Mouse (Mus musculus): ENCODE measurements at regions not wholly inside any gene's neighbourhood (a gene's known extent, or its start where the extent isn't known, plus 50 kb on each side); places are given as distances from the start of the nearest gene placed in this dataset.
A peak's percentile ranks its signal among the peaks of the same experiment; 100 is the strongest.

GRCm38 (mm10) chr12:54479841-54480240, 176.5 kb downstream of the Sptssa start:
- DNase-seq (ENCODE audit: low spot score) = no peak
- peaks cover 5% of the 10 kb centered on the region; the same call in 1 of the 2 replicates for H3K4me1 ChIP-seq (replicated peaks; ENCODE audit: control insufficient read depth, insufficient read depth, low read length)
- H3K4me3 ChIP-seq (ENCODE audit: low read depth, low read length) = no peak overlapping the region
- 0 out of 2 replicates have a peak, but pooled peaks cover 3% of the 10 kb centered on the region for H3K9me3 ChIP-seq (ENCODE audit: control insufficient read depth, low read length)
- no peaks in the 10 kb centered on the region for H3K27me3 ChIP-seq (replicated peaks; ENCODE audit: control insufficient read depth, insufficient read depth, low read length)
- ATAC-seq (replicated peaks; ENCODE audit: low FRiP score, low TSS enrichment, low read depth) = no peak
- no peak overlapping the region for H3K27ac ChIP-seq (ENCODE audit: low read depth)
- H3K4me2 ChIP-seq (ENCODE audit: low read length) = no peak overlapping the region
- no peak overlapping the region for H3K9ac ChIP-seq (ENCODE audit: low read length)
- no peaks in the 10 kb centered on the region for H3K36me3 ChIP-seq (ENCODE audit: control insufficient read depth, insufficient read depth, low read length)
- 19% methylated on average over 1 of the region's 1 CpGs for WGBS

- H3K4me2 ChIP-seq (ENCODE audit: low read length) = no peak overlapping the region
- no peaks in the 10 kb centered on the region for H3K36me3 ChIP-seq (ENCODE audit: control insufficient read depth, insufficient read depth, low read length)
- no peak overlapping the region for H3K9ac ChIP-seq (ENCODE audit: low read length)
- no peaks in the 10 kb centered on the region for H3K9me3 ChIP-seq (ENCODE audit: control insufficient read depth, low read length)
- no peak for ATAC-seq (replicated peaks; ENCODE audit: low FRiP score, low TSS enrichment, low read depth)
- H3K4me1 ChIP-seq (replicated peaks; ENCODE audit: control insufficient read depth, insufficient read depth, low read length) = no peaks in the 10 kb centered on the region
- H3K4me3 ChIP-seq (ENCODE audit: low read depth, low read length) = no peak overlapping the region
- 86% methylated on average over 5 of the region's 5 CpGs for WGBS
- no peaks in the 10 kb centered on the region for H3K27me3 ChIP-seq (replicated peaks; ENCODE audit: control insufficient read depth, insufficient read depth, low read length)
- H3K27ac ChIP-seq (ENCODE audit: low read depth) = no peak overlapping the region
- no peak for DNase-seq (ENCODE audit: low spot score)
These were observed 183.5 kb downstream of the Sptssa start for GRCm38 (mm10) chr12:54472881-54473280.

GRCm38 (mm10) chr12:54472407-54472806, 184.0 kb downstream of the Sptssa start:
- Histone ChIP-seq H3K4me2 (ENCODE audit: low read length) (no peak overlapping the region), H3K36me3 (ENCODE audit: control insufficient read depth, insufficient read depth, low read length) (no peaks in the 10 kb centered on the region), H3K27me3 (replicated peaks; ENCODE audit: control insufficient read depth, insufficient read depth, low read length) (no peaks in the 10 kb centered on the region), H3K4me3 (ENCODE audit: low read depth, low read length) (no peak overlapping the region), H3K27ac (ENCODE audit: low read depth) (no peak overlapping the region), H3K4me1 (replicated peaks; ENCODE audit: control insufficient read depth, insufficient read depth, low read length) (no peaks in the 10 kb centered on the region), H3K9me3 (ENCODE audit: control insufficient read depth, low read length) (no peaks in the 10 kb centered on the region), H3K9ac (ENCODE audit: low read length) (no peak overlapping the region)
- ATAC-seq (replicated peaks; ENCODE audit: low FRiP score, low TSS enrichment, low read depth) (no peak), DNase-seq (ENCODE audit: low spot score) (no peak)
- 43% methylated on average over 3 of the region's 3 CpGs for WGBS

- no peaks in the 10 kb centered on the region for H3K27me3 ChIP-seq (replicated peaks; ENCODE audit: control insufficient read depth, insufficient read depth, low read length)
- WGBS = 78% methylated on average over 2 of the region's 2 CpGs
- H3K9ac ChIP-seq (ENCODE audit: low read length) = no peak overlapping the region
- no peak overlapping the region for H3K4me2 ChIP-seq (ENCODE audit: low read length)
- H3K9me3 ChIP-seq (ENCODE audit: control insufficient read depth, low read length) = no peaks in the 10 kb centered on the region
- H3K36me3 ChIP-seq (ENCODE audit: control insufficient read depth, insufficient read depth, low read length) = no peaks in the 10 kb centered on the region
- H3K4me3 ChIP-seq (ENCODE audit: low read depth, low read length) = no peak overlapping the region
- DNase-seq (ENCODE audit: low spot score) = no peak
- H3K27ac ChIP-seq (ENCODE audit: low read depth) = no peak overlapping the region
- H3K4me1 ChIP-seq (replicated peaks; ENCODE audit: control insufficient read depth, insufficient read depth, low read length) = 0 out of 2 replicates have a peak, but pooled peaks cover 4% of the 10 kb centered on the region
- ATAC-seq (replicated peaks; ENCODE audit: low FRiP score, low TSS enrichment, low read depth) = no peak
These were observed 188.7 kb downstream of the Sptssa start for GRCm38 (mm10) chr12:54467635-54468034.

GRCm38 (mm10) chr12:54463806-54464205, 192.6 kb downstream of the Sptssa start:
- DNase-seq (ENCODE audit: low spot score) (peak; percentile 61), ATAC-seq (replicated peaks; ENCODE audit: low FRiP score, low TSS enrichment, low read depth) (peak; percentile 90)
- Histone ChIP-seq H3K27ac (ENCODE audit: low read depth) (0 out of 2 replicates have a peak overlapping the region, but pooled peaks have one; percentile 12), H3K4me3 (ENCODE audit: low read depth, low read length) (no peak overlapping the region), H3K9me3 (ENCODE audit: control insufficient read depth, low read length) (no peaks in the 10 kb centered on the region), H3K9ac (ENCODE audit: low read length) (no peak overlapping the region), H3K27me3 (replicated peaks; ENCODE audit: control insufficient read depth, insufficient read depth, low read length) (no peaks in the 10 kb centered on the region), H3K4me2 (ENCODE audit: low read length) (no peak overlapping the region), H3K36me3 (ENCODE audit: control insufficient read depth, insufficient read depth, low read length) (no peaks in the 10 kb centered on the region), H3K4me1 (replicated peaks; ENCODE audit: control insufficient read depth, insufficient read depth, low read length) (peaks cover 11% of the 10 kb centered on the region; the same call in 1 of the 2 replicates)
- 55% methylated on average over 7 of the region's 7 CpGs for WGBS

- H3K9ac ChIP-seq (ENCODE audit: low read length) = no peak overlapping the region
- no peaks in the 10 kb centered on the region for H3K27me3 ChIP-seq (replicated peaks; ENCODE audit: control insufficient read depth, insufficient read depth, low read length)
- H3K4me1 ChIP-seq (replicated peaks; ENCODE audit: control insufficient read depth, insufficient read depth, low read length) = peaks cover 11% of the 10 kb centered on the region; the same call in 1 of the 2 replicates
- ATAC-seq (replicated peaks; ENCODE audit: low FRiP score, low TSS enrichment, low read depth) (no peak), DNase-seq (ENCODE audit: low spot score) (no peak)
- WGBS = 88% methylated on average over 3 of the region's 3 CpGs
- no peak overlapping the region for H3K27ac ChIP-seq (ENCODE audit: low read depth)
- H3K4me2 ChIP-seq (ENCODE audit: low read length) = no peak overlapping the region
- H3K4me3 ChIP-seq (ENCODE audit: low read depth, low read length) = no peak overlapping the region
- no peaks in the 10 kb centered on the region for H3K36me3 ChIP-seq (ENCODE audit: control insufficient read depth, insufficient read depth, low read length)
- H3K9me3 ChIP-seq (ENCODE audit: control insufficient read depth, low read length) = no peaks in the 10 kb centered on the region
These were observed 195.0 kb downstream of the Sptssa start for GRCm38 (mm10) chr12:54461411-54461810.

- Histone ChIP-seq H3K27ac (ENCODE audit: low read depth) (no peak overlapping the region), H3K9ac (ENCODE audit: low read length) (no peak overlapping the region), H3K36me3 (ENCODE audit: control insufficient read depth, insufficient read depth, low read length) (no peaks in the 10 kb centered on the region), H3K4me2 (ENCODE audit: low read length) (no peak overlapping the region), H3K4me1 (replicated peaks; ENCODE audit: control insufficient read depth, insufficient read depth, low read length) (peaks cover 11% of the 10 kb centered on the region; the same call in 1 of the 2 replicates), H3K9me3 (ENCODE audit: control insufficient read depth, low read length) (no peaks in the 10 kb centered on the region), H3K27me3 (replicated peaks; ENCODE audit: control insufficient read depth, insufficient read depth, low read length) (no peaks in the 10 kb centered on the region), H3K4me3 (ENCODE audit: low read depth, low read length) (no peak overlapping the region)
- WGBS = 57% methylated on average over 7 of the region's 7 CpGs
- no peak for DNase-seq (ENCODE audit: low spot score)
- no peak for ATAC-seq (replicated peaks; ENCODE audit: low FRiP score, low TSS enrichment, low read depth)
These were observed 196.2 kb downstream of the Sptssa start for GRCm38 (mm10) chr12:54460135-54460523.

GRCm38 (mm10) chr12:54459462-54460134, 196.8 kb downstream of the Sptssa start:
- WGBS = 57% methylated on average over 11 of the region's 11 CpGs
- H3K4me2 ChIP-seq (ENCODE audit: low read length) = no peak overlapping the region

GRCm38 (mm10) chr12:54456731-54457130, 199.6 kb downstream of the Sptssa start:
- 89% methylated on average over 8 of the region's 8 CpGs for WGBS
- H3K36me3 ChIP-seq (ENCODE audit: control insufficient read depth, insufficient read depth, low read length) = no peaks in the 10 kb centered on the region
- DNase-seq (ENCODE audit: low spot score) = no peak
- no peak overlapping the region for H3K4me3 ChIP-seq (ENCODE audit: low read depth, low read length)
- no peak overlapping the region for H3K27ac ChIP-seq (ENCODE audit: low read depth)
- H3K27me3 ChIP-seq (replicated peaks; ENCODE audit: control insufficient read depth, insufficient read depth, low read length) = no peaks in the 10 kb centered on the region
- H3K4me2 ChIP-seq (ENCODE audit: low read length) = no peak overlapping the region
- no peak for ATAC-seq (replicated peaks; ENCODE audit: low FRiP score, low TSS enrichment, low read depth)
- peaks cover 8% of the 10 kb centered on the region; the same call in 1 of the 2 replicates for H3K4me1 ChIP-seq (replicated peaks; ENCODE audit: control insufficient read depth, insufficient read depth, low read length)
- H3K9ac ChIP-seq (ENCODE audit: low read length) = no peak overlapping the region
- H3K9me3 ChIP-seq (ENCODE audit: control insufficient read depth, low read length) = no peaks in the 10 kb centered on the region

More at GRCm38 (mm10) chr12:54459462-54460134, 196.8 kb downstream of the Sptssa start:
- H3K36me3 ChIP-seq (ENCODE audit: control insufficient read depth, insufficient read depth, low read length) = no peaks in the 10 kb centered on the region
- no peaks in the 10 kb centered on the region for H3K9me3 ChIP-seq (ENCODE audit: control insufficient read depth, low read length)
- ATAC-seq (replicated peaks; ENCODE audit: low FRiP score, low TSS enrichment, low read depth) (no peak), DNase-seq (ENCODE audit: low spot score) (peak; percentile 53)
- H3K4me1 ChIP-seq (replicated peaks; ENCODE audit: control insufficient read depth, insufficient read depth, low read length) = peaks cover 11% of the 10 kb centered on the region; the same call in 1 of the 2 replicates
- no peak overlapping the region for H3K9ac ChIP-seq (ENCODE audit: low read length)
- H3K27me3 ChIP-seq (replicated peaks; ENCODE audit: control insufficient read depth, insufficient read depth, low read length) = no peaks in the 10 kb centered on the region
- H3K4me3 ChIP-seq (ENCODE audit: low read depth, low read length) = no peak overlapping the region
- H3K27ac ChIP-seq (ENCODE audit: low read depth) = no peak overlapping the region
